Mouse (Mus musculus): ENCODE measurements around the gene Spata18.

- TF ChIP-seq POLR2A (IDR thresholded peaks at IDR 0.05; ENCODE audit: insufficient read length, low read depth) (no peak), USF1 (IDR thresholded peaks at IDR 0.05; ENCODE audit: low read depth) (no peak), POLR2AphosphoS2 (IDR thresholded peaks at IDR 0.05; ENCODE audit: insufficient read length, low read depth) (no peak), SRF (IDR thresholded peaks at IDR 0.05; ENCODE audit: control insufficient read depth, insufficient read length, low read depth) (no peak), REST (IDR thresholded peaks at IDR 0.05; ENCODE audit: insufficient read depth, insufficient read length) (no peak), MYOD1 (IDR thresholded peaks at IDR 0.05; ENCODE audit: control insufficient read depth in 1 of 3, insufficient read length in 2 of 3, low read depth in 2 of 3) (no peak), E2F4 (IDR thresholded peaks at IDR 0.05; ENCODE audit: insufficient read depth) (no peak), TCF12 (IDR thresholded peaks at IDR 0.05; ENCODE audit: insufficient read depth, poor library complexity, severe bottlenecking) (no peak)
Observed at GRCm38 (mm10) chr5:73705290-73705689, 54.1 kb downstream of the Spata18 start.

Data from myocyte (in vitro differentiated cells).